Mouse (Mus musculus): ENCODE measurements around the gene Rgs3. TPM values are rescaled to one million over a fixed set of nuclear protein-coding genes. Genes with fewer than 3 reads are reported as not detected.

The Rgs3 gene
- polyA plus RNA-seq, 1 experiment from 2014 or later = 29.4 TPM

GRCm38 (mm10) chr4:62626228-62627026 is 66.8 kb downstream of the Rgs3 start:
- WGBS = 82% methylated on average over 15 of the region's 15 CpGs

GRCm38 (mm10) chr4:62627331-62627730 is 67.7 kb downstream of the Rgs3 start:
- Histone ChIP-seq H3K27me3 (ENCODE audit: low read depth, poor library complexity, severe bottlenecking) (no peaks in the 10 kb centered on the region), H3K27ac (replicated peaks) (no peak overlapping the region), H3K4me1 (peaks cover 51% of the 10 kb centered on the region), H3K4me3 (no peak overlapping the region), H3K9me3 (replicated peaks) (no peaks in the 10 kb centered on the region), H3K36me3 (peaks cover 17% of the 10 kb centered on the region)
- no peak for DNase-seq (ENCODE audit: low spot score)
- 84% methylated on average over 4 of the region's 4 CpGs for WGBS

More at GRCm38 (mm10) chr4:62626228-62627026, 66.8 kb downstream of the Rgs3 start:
- no peaks in the 10 kb centered on the region for H3K27me3 ChIP-seq (ENCODE audit: low read depth, poor library complexity, severe bottlenecking)
- H3K9me3 ChIP-seq (replicated peaks) = no peaks in the 10 kb centered on the region
- H3K4me3 ChIP-seq = no peak overlapping the region
- H3K36me3 ChIP-seq = peaks cover 17% of the 10 kb centered on the region
- H3K4me1 ChIP-seq = peaks cover 59% of the 10 kb centered on the region
- no peak for DNase-seq (ENCODE audit: low spot score)
- H3K27ac ChIP-seq (replicated peaks) = no peak overlapping the region

- DNase-seq (ENCODE audit: low spot score) = no peak
- 88% methylated on average over 7 of the region's 7 CpGs for WGBS
- no peaks in the 10 kb centered on the region for H3K27me3 ChIP-seq (ENCODE audit: low read depth, poor library complexity, severe bottlenecking)
- no peak overlapping the region for H3K4me3 ChIP-seq
- peaks cover 50% of the 10 kb centered on the region for H3K4me1 ChIP-seq
- H3K27ac ChIP-seq (replicated peaks) = no peak overlapping the region
- H3K9me3 ChIP-seq (replicated peaks) = no peaks in the 10 kb centered on the region
- peaks cover 17% of the 10 kb centered on the region for H3K36me3 ChIP-seq
These were observed 68.9 kb downstream of the Rgs3 start for GRCm38 (mm10) chr4:62628547-62628946.

GRCm38 (mm10) chr4:62629461-62629860 is 69.8 kb downstream of the Rgs3 start:
- H3K36me3 ChIP-seq = peaks cover 17% of the 10 kb centered on the region
- H3K4me1 ChIP-seq = peaks cover 55% of the 10 kb centered on the region
- H3K9me3 ChIP-seq (replicated peaks) = no peaks in the 10 kb centered on the region
- no peak for DNase-seq (ENCODE audit: low spot score)
- WGBS = 79% methylated on average over 9 of the region's 9 CpGs
- H3K27ac ChIP-seq (replicated peaks) = 0 out of 2 replicates have a peak overlapping the region, but pooled peaks have one; percentile 42
- H3K4me3 ChIP-seq = no peak overlapping the region
- no peaks in the 10 kb centered on the region for H3K27me3 ChIP-seq (ENCODE audit: low read depth, poor library complexity, severe bottlenecking)

- peaks cover 55% of the 10 kb centered on the region for H3K4me1 ChIP-seq
- H3K36me3 ChIP-seq = peaks cover 20% of the 10 kb centered on the region
- no peak overlapping the region; the same call in 1 of the 2 replicates for H3K27ac ChIP-seq (replicated peaks)
These were observed 70.3 kb downstream of the Rgs3 start for GRCm38 (mm10) chr4:62629905-62630304.

GRCm38 (mm10) chr4:62633243-62633642 is 73.6 kb downstream of the Rgs3 start:
- no peak for DNase-seq (ENCODE audit: low spot score)
- no peaks in the 10 kb centered on the region for H3K9me3 ChIP-seq (replicated peaks)
- no peak overlapping the region for H3K27ac ChIP-seq (replicated peaks)
- H3K4me3 ChIP-seq = no peak overlapping the region
- peaks cover 42% of the 10 kb centered on the region for H3K4me1 ChIP-seq
- 92% methylated on average over 4 of the region's 4 CpGs for WGBS
- H3K27me3 ChIP-seq (ENCODE audit: low read depth, poor library complexity, severe bottlenecking) = no peaks in the 10 kb centered on the region
- H3K36me3 ChIP-seq = 0 out of 2 replicates have a peak, but pooled peaks cover 11% of the 10 kb centered on the region

More at GRCm38 (mm10) chr4:62629905-62630304, 70.3 kb downstream of the Rgs3 start:
- no peak overlapping the region for H3K4me3 ChIP-seq
- DNase-seq (ENCODE audit: low spot score) = no peak
- H3K27me3 ChIP-seq (ENCODE audit: low read depth, poor library complexity, severe bottlenecking) = no peaks in the 10 kb centered on the region
- no peaks in the 10 kb centered on the region for H3K9me3 ChIP-seq (replicated peaks)
- WGBS = 56% methylated on average over 4 of the region's 4 CpGs

GRCm38 (mm10) chr4:62634054-62634591 is 74.5 kb downstream of the Rgs3 start:
- peak overlapping the region; percentile 46 for H3K27ac ChIP-seq (replicated peaks)
- no peak for DNase-seq (ENCODE audit: low spot score)
- 42% methylated on average over 13 of the region's 13 CpGs for WGBS
- H3K36me3 ChIP-seq = 0 out of 2 replicates have a peak, but pooled peaks cover 11% of the 10 kb centered on the region
- no peak overlapping the region for H3K4me3 ChIP-seq
- no peaks in the 10 kb centered on the region for H3K9me3 ChIP-seq (replicated peaks)
- no peaks in the 10 kb centered on the region for H3K27me3 ChIP-seq (ENCODE audit: low read depth, poor library complexity, severe bottlenecking)
- H3K4me1 ChIP-seq = peaks cover 38% of the 10 kb centered on the region

GRCm38 (mm10) chr4:62634840-62635239 is 75.2 kb downstream of the Rgs3 start:
- no peaks in the 10 kb centered on the region for H3K27me3 ChIP-seq (ENCODE audit: low read depth, poor library complexity, severe bottlenecking)
- no peak overlapping the region for H3K4me3 ChIP-seq
- H3K36me3 ChIP-seq = 0 out of 2 replicates have a peak, but pooled peaks cover 11% of the 10 kb centered on the region
- H3K9me3 ChIP-seq (replicated peaks) = no peaks in the 10 kb centered on the region
- H3K4me1 ChIP-seq = peaks cover 31% of the 10 kb centered on the region
- DNase-seq (ENCODE audit: low spot score) = no peak
- no peak overlapping the region for H3K27ac ChIP-seq (replicated peaks)
- WGBS = 67% methylated on average over 2 of the region's 2 CpGs

- DNase-seq (ENCODE audit: low spot score) = no peak
- Histone ChIP-seq H3K27ac (replicated peaks) (no peak overlapping the region), H3K9me3 (replicated peaks) (no peaks in the 10 kb centered on the region), H3K4me3 (no peak overlapping the region), H3K27me3 (ENCODE audit: low read depth, poor library complexity, severe bottlenecking) (peaks cover 2% of the 10 kb centered on the region; the same call in 1 of the 2 replicates), H3K4me1 (peaks cover 24% of the 10 kb centered on the region), H3K36me3 (peaks cover 18% of the 10 kb centered on the region)
- WGBS = 91% methylated on average over 6 of the region's 6 CpGs
These were observed 76.4 kb downstream of the Rgs3 start for GRCm38 (mm10) chr4:62636047-62636446.

GRCm38 (mm10) chr4:62637856-62638604 is 78.4 kb downstream of the Rgs3 start:
- peaks cover 26% of the 10 kb centered on the region for H3K4me1 ChIP-seq
- DNase-seq (ENCODE audit: low spot score) = no peak
- H3K4me3 ChIP-seq = no peak overlapping the region
- H3K27me3 ChIP-seq (ENCODE audit: low read depth, poor library complexity, severe bottlenecking) = peaks cover 19% of the 10 kb centered on the region
- 88% methylated on average over 4 of the region's 4 CpGs for WGBS
- H3K9me3 ChIP-seq (replicated peaks) = no peaks in the 10 kb centered on the region
- no peak overlapping the region for H3K27ac ChIP-seq (replicated peaks)
- H3K36me3 ChIP-seq = peaks cover 18% of the 10 kb centered on the region

GRCm38 (mm10) chr4:62640496-62641229 is 81.0 kb downstream of the Rgs3 start:
- Histone ChIP-seq H3K4me3 (no peak overlapping the region), H3K4me1 (peaks cover 22% of the 10 kb centered on the region), H3K36me3 (peaks cover 15% of the 10 kb centered on the region), H3K27me3 (ENCODE audit: low read depth, poor library complexity, severe bottlenecking) (peaks cover 30% of the 10 kb centered on the region), H3K27ac (replicated peaks) (no peak overlapping the region; the same call in 1 of the 2 replicates), H3K9me3 (replicated peaks) (no peaks in the 10 kb centered on the region)
- no peak for DNase-seq (ENCODE audit: low spot score)
- 78% methylated on average over 15 of the region's 15 CpGs for WGBS

- no peak for DNase-seq (ENCODE audit: low spot score)
- no peak overlapping the region for H3K4me3 ChIP-seq
- H3K4me1 ChIP-seq = peaks cover 22% of the 10 kb centered on the region
- no peaks in the 10 kb centered on the region for H3K9me3 ChIP-seq (replicated peaks)
- WGBS = 49% methylated on average over 11 of the region's 11 CpGs
- H3K36me3 ChIP-seq = peaks cover 19% of the 10 kb centered on the region
- H3K27ac ChIP-seq (replicated peaks) = no peak overlapping the region
- peaks cover 32% of the 10 kb centered on the region for H3K27me3 ChIP-seq (ENCODE audit: low read depth, poor library complexity, severe bottlenecking)
These were observed 81.6 kb downstream of the Rgs3 start for GRCm38 (mm10) chr4:62641230-62641589.

Data from midbrain, embryonic 10.5 days (tissue).